Mouse (Mus musculus): Measurements from ENCODE around the gene Psd. TPM values are rescaled to one million over a fixed set of nuclear protein-coding genes. Genes with fewer than 3 reads are reported as not detected.

Psd gene
- polyA plus RNA-seq, 1 experiment from 2014 or later: 8.1 TPM

DNA sequence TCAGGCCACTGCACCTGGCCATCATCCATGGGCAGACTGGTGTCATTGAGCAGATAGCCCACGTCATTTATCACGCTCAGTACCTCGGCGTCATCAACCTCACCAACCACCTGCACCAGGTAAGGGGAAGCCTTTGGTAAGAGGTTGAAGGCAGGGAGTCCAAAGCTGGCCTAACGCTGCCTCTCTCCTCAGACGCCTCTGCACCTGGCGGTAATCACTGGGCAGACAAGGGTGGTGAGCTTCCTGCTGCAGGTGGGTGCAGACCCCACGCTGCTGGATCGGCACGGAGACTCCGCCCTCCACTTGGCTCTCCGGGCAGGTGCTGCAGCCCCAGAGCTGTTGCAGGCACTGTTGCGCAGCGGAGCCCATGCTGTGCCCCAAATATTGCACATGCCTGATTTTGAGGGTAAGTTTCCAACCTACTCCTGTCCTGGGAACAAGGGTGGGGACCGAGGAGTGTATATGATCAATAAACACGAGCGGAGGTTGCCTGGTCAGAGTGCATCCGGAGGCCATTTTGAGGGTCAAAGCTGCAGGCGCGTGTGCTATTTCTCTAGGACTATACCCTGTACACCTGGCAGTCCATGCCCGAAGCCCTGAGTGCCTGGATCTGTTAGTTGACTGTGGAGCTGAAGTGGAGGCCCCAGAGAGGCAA is 17.2 kb downstream of the Psd start:
- Histone ChIP-seq H3K9ac (no peak overlapping the region), H3K9me3 (no peaks in the 10 kb centered on the region), H3K36me3 (peaks cover 18% of the 10 kb centered on the region; the same call in 1 of the 2 replicates), H3K27ac (no peak overlapping the region), H3K4me1 (peaks cover 18% of the 10 kb centered on the region), H3K4me2 (replicated peaks) (no peak overlapping the region), H3K27me3 (peaks cover 48% of the 10 kb centered on the region), H3K4me3 (no peak overlapping the region)
- no peak for ATAC-seq (ENCODE audit: insufficient number of reproducible peaks, insufficient read depth, low FRiP score, low TSS enrichment)
- WGBS: 83% methylated on average over 21 of the region's 21 CpGs

- Histone ChIP-seq H3K4me1 (peaks cover 19% of the 10 kb centered on the region), H3K4me2 (replicated peaks) (peak overlapping the region; percentile 80), H3K9me3 (no peaks in the 10 kb centered on the region), H3K36me3 (peaks cover 18% of the 10 kb centered on the region; the same call in 1 of the 2 replicates), H3K27me3 (peaks cover 39% of the 10 kb centered on the region), H3K27ac (no peak overlapping the region), H3K4me3 (peak overlapping the region; percentile 34), H3K9ac (peak overlapping the region; percentile 41)
- peak; percentile 13; the same call in 1 of the 2 replicates for ATAC-seq (ENCODE audit: insufficient number of reproducible peaks, insufficient read depth, low FRiP score, low TSS enrichment)
- 2% methylated on average over 46 of the region's 47 CpGs for WGBS
These were observed 18.1 kb downstream of the Psd start for GRCm38 (mm10) chr19:46308706-46309435.

- 55% methylated on average over 16 of the region's 16 CpGs for whole genome bisulfite sequencing
- Histone ChIP-seq H3K36me3 (peaks cover 18% of the 10 kb centered on the region; the same call in 1 of the 2 replicates), H3K4me3 (no peak overlapping the region), H3K4me1 (peaks cover 22% of the 10 kb centered on the region), H3K9me3 (no peaks in the 10 kb centered on the region), H3K9ac (no peak overlapping the region), H3K4me2 (replicated peaks) (peak overlapping the region; percentile 80; the same call in 1 of the 2 replicates), H3K27ac (no peak overlapping the region), H3K27me3 (peaks cover 33% of the 10 kb centered on the region)
- no peak for ATAC-seq (ENCODE audit: insufficient number of reproducible peaks, insufficient read depth, low FRiP score, low TSS enrichment)
These were observed 18.7 kb downstream of the Psd start for GRCm38 (mm10) chr19:46308303-46308702.

GRCm38 (mm10) chr19:46307781-46308180 is 19.2 kb downstream of the Psd start:
- no peak overlapping the region for H3K4me2 ChIP-seq (replicated peaks)
- H3K4me1 ChIP-seq: peaks cover 22% of the 10 kb centered on the region
- peaks cover 29% of the 10 kb centered on the region for H3K27me3 ChIP-seq
- peaks cover 18% of the 10 kb centered on the region; the same call in 1 of the 2 replicates for H3K36me3 ChIP-seq
- 81% methylated on average over 16 of the region's 16 CpGs for WGBS
- H3K9me3 ChIP-seq: no peaks in the 10 kb centered on the region
- no peak for ATAC-seq (ENCODE audit: insufficient number of reproducible peaks, insufficient read depth, low FRiP score, low TSS enrichment)
- no peak overlapping the region for H3K27ac ChIP-seq
- no peak overlapping the region for H3K4me3 ChIP-seq
- H3K9ac ChIP-seq: no peak overlapping the region

DNA sequence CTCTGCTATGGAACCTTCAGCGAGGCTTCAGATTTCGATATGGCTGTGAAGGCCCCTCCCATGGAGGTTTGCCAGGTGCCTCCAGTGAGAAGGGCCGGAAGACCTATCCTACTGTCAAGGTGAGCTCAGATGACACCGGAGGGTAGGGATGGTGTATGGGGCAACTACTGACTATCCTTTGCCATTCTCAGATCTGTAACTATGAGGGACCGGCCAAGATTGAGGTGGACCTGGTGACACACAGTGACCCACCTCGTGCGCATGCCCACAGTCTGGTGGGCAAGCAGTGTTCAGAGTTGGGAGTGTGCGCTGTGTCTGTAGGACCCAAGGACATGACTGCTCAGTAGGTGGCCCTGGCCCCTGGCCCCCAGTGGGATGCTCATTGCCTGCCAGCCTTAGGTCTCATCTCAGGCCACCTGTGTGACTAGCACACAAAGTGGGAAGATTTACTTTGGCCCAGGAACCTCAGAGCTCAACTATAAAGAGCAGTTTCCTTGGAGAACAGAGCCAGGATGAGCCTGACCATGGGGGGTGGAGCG is 20.1 kb downstream of the Psd start:
- no peak for ATAC-seq (ENCODE audit: insufficient number of reproducible peaks, insufficient read depth, low FRiP score, low TSS enrichment)
- WGBS: 92% methylated on average over 9 of the region's 9 CpGs

GRCm38 (mm10) chr19:46306268-46306610 is 20.7 kb downstream of the Psd start:
- Histone ChIP-seq H3K4me1 (peaks cover 22% of the 10 kb centered on the region), H3K36me3 (peaks cover 13% of the 10 kb centered on the region; the same call in 1 of the 2 replicates), H3K9ac (peak overlapping the region; percentile 68), H3K4me2 (replicated peaks) (peak overlapping the region; percentile 98), H3K9me3 (no peaks in the 10 kb centered on the region), H3K27ac (no peak overlapping the region), H3K27me3 (peaks cover 25% of the 10 kb centered on the region), H3K4me3 (peak overlapping the region; percentile 66)
- WGBS: 51% methylated on average over 5 of the region's 5 CpGs
- ATAC-seq (ENCODE audit: insufficient number of reproducible peaks, insufficient read depth, low FRiP score, low TSS enrichment): no peak

More for the DNA sequence above, 20.1 kb downstream of the Psd start:
- no peak overlapping the region for H3K27ac ChIP-seq
- peaks cover 18% of the 10 kb centered on the region; the same call in 1 of the 2 replicates for H3K36me3 ChIP-seq
- peaks cover 25% of the 10 kb centered on the region for H3K27me3 ChIP-seq
- no peak overlapping the region for H3K9ac ChIP-seq
- no peak overlapping the region for H3K4me3 ChIP-seq
- H3K4me2 ChIP-seq (replicated peaks): 0 out of 2 replicates have a peak overlapping the region, but pooled peaks have one; percentile 98
- H3K4me1 ChIP-seq: peaks cover 22% of the 10 kb centered on the region
- no peaks in the 10 kb centered on the region for H3K9me3 ChIP-seq

DNA sequence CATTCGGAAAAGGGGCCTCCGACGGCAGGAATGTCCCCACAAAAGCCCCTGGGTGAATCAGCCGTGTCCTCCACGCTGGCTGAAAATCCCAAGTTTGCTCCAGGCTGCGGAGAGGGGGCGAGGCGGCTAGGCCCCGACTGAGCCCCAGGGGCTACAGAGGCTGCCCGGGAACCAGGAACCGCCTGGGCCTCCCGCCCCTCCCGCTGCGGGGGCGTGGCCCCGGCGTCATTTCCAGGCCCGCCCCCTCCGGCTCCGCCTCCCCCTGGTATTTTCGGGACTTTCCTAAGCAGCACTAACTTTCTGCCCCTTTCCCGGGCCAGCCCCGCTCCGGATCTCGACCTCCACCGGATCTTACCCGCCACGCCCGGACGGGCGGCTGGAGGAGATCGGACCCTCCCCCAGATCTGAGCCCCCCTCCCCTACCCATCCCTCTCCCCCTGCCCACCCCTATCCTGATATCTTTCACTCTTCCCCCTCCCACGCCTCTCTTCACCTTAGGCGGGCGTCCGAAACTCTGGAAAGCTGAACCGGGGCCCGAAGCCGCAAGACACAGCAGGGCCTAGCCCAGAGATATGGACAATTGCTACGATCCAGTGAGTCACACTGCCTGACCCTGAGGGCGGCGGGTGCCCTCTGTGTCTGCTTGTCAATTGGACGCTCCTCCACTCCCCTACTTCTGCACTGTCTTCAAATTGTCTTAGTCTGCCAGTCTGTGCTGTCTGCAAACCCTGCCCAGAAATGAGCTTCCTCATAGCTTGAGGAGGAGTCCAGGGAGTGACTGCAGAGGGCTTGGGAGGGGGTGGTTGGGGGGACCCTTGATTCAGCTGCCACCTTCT is 21.3 kb downstream of the Psd start:
- under 1% methylated on average over 43 of the region's 43 CpGs for WGBS
- H3K27me3 ChIP-seq: peaks cover 25% of the 10 kb centered on the region
- peak; percentile 54 for ATAC-seq (ENCODE audit: insufficient number of reproducible peaks, insufficient read depth, low FRiP score, low TSS enrichment)
- H3K36me3 ChIP-seq: peaks cover 7% of the 10 kb centered on the region; the same call in 1 of the 2 replicates
- peak overlapping the region; percentile 66 for H3K4me3 ChIP-seq
- peaks cover 22% of the 10 kb centered on the region for H3K4me1 ChIP-seq
- peak overlapping the region; percentile 98 for H3K4me2 ChIP-seq (replicated peaks)
- H3K9me3 ChIP-seq: no peaks in the 10 kb centered on the region
- H3K9ac ChIP-seq: peak overlapping the region; percentile 68
- H3K27ac ChIP-seq: 0 out of 2 replicates have a peak overlapping the region, but pooled peaks have one; percentile 80

DNA sequence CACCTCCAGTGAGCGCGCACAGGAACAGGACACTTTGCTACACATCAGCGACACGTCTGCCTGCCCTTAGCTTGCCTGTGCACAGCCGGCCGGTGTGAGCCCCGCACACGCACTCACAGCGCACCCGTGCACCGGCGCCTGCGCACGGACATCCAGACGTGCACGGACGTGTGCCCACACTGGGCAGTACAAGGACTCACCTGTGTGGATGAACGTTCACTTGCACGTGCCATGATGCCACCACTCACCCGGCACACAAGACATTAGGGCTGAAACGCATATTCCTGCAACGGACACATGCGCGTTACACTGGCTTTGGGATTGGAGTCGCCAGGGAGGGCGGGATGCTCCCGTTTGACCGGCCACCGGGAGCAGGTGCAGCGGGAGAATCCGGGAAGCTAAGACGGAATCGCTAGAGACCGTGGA is 22.0 kb downstream of the Psd start:
- peak overlapping the region; percentile 98 for H3K4me2 ChIP-seq (replicated peaks)
- peaks cover 25% of the 10 kb centered on the region for H3K27me3 ChIP-seq
- H3K9me3 ChIP-seq: no peaks in the 10 kb centered on the region
- peak overlapping the region; percentile 68 for H3K9ac ChIP-seq
- peak overlapping the region; percentile 66 for H3K4me3 ChIP-seq
- 0 out of 2 replicates have a peak, but pooled peaks have one; percentile 8 for ATAC-seq (ENCODE audit: insufficient number of reproducible peaks, insufficient read depth, low FRiP score, low TSS enrichment)
- 0 out of 2 replicates have a peak, but pooled peaks cover 2% of the 10 kb centered on the region for H3K36me3 ChIP-seq
- H3K4me1 ChIP-seq: peaks cover 22% of the 10 kb centered on the region
- peak overlapping the region; percentile 80 for H3K27ac ChIP-seq
- WGBS: under 1% methylated on average over 34 of the region's 34 CpGs

DNA sequence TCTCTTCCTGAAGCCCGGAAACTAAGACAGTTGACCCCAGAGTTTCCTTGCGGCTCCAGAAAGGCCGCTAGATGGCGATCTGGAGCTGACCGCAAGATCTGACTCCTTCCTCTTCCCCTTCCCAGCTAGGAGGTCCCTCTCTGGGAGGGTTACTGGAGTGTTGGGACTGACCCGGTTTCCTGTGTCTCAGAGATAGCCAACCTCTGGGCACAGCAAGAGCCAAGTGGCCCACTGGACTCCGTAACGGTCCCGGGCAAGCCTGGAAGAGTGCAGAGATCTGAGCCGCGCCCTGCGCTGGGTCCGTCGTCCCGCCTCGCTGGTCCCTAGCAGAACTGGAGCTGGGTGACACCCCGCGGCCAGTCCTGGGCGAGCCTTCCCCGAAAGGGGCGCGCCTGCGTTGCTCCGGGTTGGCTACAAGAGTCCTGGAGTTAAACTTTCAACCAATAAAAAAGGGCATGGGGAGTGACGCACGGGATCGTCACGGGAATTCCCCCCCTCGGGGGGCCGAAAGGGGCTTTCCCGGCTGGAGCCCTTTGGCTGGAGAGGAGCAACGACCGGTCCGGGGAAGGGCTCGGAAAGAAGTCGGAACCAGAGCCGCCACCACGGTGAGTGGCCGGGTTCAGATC is 22.6 kb downstream of the Psd start, which contains the start of gene Nfkb2:
Gene Nfkb2, plus strand, starts transcription at position 105 of the 626 bp plus-strand sequence.
- under 1% methylated on average over 39 of the region's 39 CpGs for WGBS
- peak; percentile 73 for ATAC-seq (ENCODE audit: insufficient number of reproducible peaks, insufficient read depth, low FRiP score, low TSS enrichment)
- H3K9ac ChIP-seq: peak within 1 kb of the TSS; percentile 68
- peak within 1 kb of the TSS; percentile 80 for H3K27ac ChIP-seq
- H3K4me2 ChIP-seq (replicated peaks): peak within 1 kb of the TSS; percentile 98
- H3K36me3 ChIP-seq: no peaks in the 10 kb centered on the region
- H3K27me3 ChIP-seq: peaks cover 25% of the 10 kb centered on the region
- H3K9me3 ChIP-seq: no peaks in the 10 kb centered on the region
- H3K4me3 ChIP-seq: peak within 1 kb of the TSS; percentile 66
- H3K4me1 ChIP-seq: peaks cover 22% of the 10 kb centered on the region

DNA sequence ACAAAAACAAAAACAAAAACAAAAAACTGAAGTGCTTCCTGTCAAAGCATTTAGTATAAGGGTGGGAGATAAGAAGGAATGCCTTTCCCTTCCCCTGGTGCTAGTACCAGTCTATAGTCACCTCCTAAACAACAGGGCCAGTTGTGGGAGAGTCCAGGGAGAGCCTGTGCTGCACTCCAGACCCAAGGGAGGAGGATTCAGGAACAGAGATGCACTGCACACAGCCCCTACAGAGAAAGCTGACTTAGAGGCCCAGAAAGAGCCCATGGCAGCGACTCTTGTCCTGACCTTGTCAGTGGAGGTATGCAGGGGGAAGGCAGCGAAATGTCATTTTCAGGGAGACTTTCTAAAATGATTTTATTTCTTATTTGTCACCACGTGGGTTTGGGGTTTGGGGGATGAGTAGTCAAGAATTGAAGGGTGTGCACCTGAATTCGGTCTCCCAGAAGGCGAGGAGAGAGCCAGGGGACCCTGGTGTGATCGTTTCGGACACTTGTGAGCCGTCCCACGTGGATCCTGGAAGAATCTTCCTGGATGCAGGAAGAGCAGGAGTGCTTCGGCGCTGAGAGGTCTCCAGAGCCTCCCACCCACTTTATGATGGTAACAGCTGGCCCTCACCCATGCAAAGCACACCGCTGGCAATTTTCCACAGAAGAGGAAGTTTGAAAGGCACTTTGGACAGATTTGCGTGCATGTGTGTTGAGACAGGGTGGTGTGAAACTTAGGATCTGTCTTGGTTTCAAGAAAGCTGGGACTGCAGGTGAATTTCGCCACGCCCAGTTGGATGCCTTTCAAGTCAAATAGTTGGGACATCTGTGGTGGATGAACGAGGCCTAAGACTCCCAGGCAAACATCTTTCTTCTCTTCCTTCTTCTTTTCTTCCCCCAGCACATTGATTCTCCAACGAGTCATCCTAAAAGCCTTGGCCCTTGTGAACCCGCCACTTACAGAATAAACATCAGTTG is 23.4 kb downstream of the Psd start:
- peak overlapping the region; percentile 68; the same call in 1 of the 2 replicates for H3K9ac ChIP-seq
- H3K4me3 ChIP-seq: peak overlapping the region; percentile 66
- peaks cover 21% of the 10 kb centered on the region for H3K27me3 ChIP-seq
- peaks cover 18% of the 10 kb centered on the region for H3K4me1 ChIP-seq
- 55% methylated on average over 18 of the region's 18 CpGs for WGBS
- H3K4me2 ChIP-seq (replicated peaks): peak overlapping the region; percentile 98
- peak overlapping the region; percentile 80; the same call in 1 of the 2 replicates for H3K27ac ChIP-seq
- H3K36me3 ChIP-seq: no peaks in the 10 kb centered on the region
- no peak for ATAC-seq (ENCODE audit: insufficient number of reproducible peaks, insufficient read depth, low FRiP score, low TSS enrichment)
- no peaks in the 10 kb centered on the region for H3K9me3 ChIP-seq

Data from embryonic facial prominence, embryonic 12.5 days (tissue).